Mouse (Mus musculus) spleen, adult 12 weeks (tissue): ENCODE measurements at regions not wholly inside any gene's neighbourhood (a gene's known extent, or its start where the extent isn't known, plus 50 kb on each side); places are given as distances from the start of the nearest gene placed in this dataset.

Source experiments
- DNase-seq: peaks from one replicate; pipeline ENCODE4 v3.0.0; 2022; ENCODE audit warnings: low spot score

DNA sequence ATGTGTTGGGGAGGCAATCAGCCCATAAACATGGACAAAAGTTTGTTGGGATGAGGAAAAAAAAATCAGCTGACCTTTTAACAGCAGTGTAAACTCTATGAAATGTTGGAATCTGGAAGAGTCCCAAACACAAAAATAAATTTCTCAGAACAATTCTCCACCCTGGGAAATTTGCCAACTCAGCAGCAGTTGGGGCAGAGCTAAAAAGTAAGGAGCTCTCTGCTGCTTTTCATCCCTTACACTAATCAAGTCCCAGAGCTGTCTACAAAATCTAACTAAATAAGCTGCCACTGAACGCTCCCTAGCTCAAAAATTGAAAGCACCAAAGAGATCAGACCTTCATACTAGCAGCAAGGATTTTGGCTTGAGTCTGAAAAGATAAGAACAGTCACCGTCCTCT lies 176.6 kb upstream of the Egflam start:
- no peak for DNase-seq

- no peak for DNase-seq
Measured at GRCm38 (mm10) chr15:7578439-7578838, 180.2 kb upstream of the Egflam start.

DNA sequence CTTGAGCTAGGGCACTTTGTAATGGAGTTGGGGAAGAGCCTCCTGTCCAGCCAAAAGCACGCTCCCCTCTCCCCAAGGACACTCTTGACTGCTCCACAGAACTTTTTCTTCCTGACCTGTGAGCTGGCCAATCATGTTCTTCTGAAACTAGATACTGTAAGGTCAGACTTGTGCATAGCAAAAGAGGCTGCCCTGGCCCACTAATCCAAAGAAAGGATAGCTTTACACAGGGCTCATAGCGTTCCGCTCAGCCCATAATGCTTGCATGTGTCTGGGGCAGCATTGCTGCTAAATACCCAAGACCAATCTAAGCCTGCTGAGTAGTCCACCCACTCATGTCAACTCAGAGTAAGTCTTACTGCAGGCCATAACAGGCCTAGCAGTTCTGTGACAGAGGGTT lies 189.0 kb upstream of the Egflam start:
- no peak for DNase-seq

GRCm38 (mm10) chr15:7591486-7591885 lies 193.3 kb upstream of the Egflam start:
- no peak for DNase-seq

DNA sequence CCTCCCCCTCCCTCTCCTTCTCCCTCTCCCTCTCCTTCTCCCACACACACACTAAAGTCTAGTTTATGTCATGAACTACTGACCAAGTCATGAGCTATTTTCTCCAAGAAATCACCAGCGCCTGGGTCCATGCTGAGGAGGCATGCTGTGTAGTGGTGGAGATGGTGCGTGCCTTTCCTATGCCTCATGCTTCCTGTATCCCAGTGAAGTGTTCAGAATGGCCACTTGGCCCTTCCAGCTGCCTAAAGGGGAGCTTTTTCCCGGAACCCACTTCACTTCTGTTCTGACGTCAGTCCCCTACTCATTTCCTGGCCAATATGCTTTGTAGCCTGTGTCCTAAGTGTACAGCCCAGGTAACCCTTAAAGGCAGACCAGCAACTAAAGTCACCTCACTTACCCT lies 199.1 kb upstream of the Egflam start:
- DNase-seq: no peak

DNA sequence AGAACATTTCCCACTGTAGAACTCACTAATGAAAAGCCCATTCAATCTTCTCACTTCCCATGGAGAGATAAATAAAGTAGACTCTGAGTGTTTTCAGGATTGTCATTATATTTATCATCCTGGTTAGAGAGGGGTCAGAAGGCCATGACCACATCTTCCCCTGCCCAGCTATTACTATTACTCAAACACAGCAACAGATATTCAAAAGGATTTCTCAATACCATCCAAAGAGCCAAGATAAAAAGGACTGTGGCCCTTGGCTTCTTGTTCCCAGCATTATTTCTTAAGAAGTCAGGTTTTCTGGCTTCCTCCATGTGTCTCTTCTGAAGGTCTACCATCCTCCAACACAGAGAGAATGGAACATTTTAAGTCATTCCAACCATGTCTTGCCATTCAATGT lies 199.6 kb upstream of the Egflam start:
- DNase-seq: no peak

- DNase-seq: no peak
Measured at GRCm38 (mm10) chr15:7601540-7601939, 203.3 kb upstream of the Egflam start.

- DNase-seq: no peak
Measured at GRCm38 (mm10) chr15:7604847-7605246, 205.8 kb upstream of the Gdnf start.

DNA sequence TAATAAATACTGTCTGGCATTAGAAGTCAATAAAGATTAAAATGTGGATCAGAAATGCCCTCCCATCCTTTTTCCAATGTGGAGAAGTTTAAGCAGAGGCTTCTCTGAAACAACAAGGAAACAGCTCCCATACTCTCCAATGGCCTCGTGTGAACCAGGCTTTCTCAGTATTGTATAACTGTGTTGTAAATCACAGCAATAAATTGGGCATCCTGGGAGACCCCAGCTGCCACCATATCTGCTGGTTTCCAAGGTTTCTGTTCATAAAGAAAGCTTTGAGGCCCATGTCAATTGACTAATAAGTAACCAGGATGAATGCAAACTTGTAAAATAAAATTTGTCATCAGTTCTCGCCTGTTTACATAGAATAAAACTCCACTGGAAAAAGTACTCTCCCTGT lies 192.7 kb upstream of the Gdnf start:
- no peak for DNase-seq

- no peak for DNase-seq
Measured at GRCm38 (mm10) chr15:7623026-7623425, 187.6 kb upstream of the Gdnf start.

DNA sequence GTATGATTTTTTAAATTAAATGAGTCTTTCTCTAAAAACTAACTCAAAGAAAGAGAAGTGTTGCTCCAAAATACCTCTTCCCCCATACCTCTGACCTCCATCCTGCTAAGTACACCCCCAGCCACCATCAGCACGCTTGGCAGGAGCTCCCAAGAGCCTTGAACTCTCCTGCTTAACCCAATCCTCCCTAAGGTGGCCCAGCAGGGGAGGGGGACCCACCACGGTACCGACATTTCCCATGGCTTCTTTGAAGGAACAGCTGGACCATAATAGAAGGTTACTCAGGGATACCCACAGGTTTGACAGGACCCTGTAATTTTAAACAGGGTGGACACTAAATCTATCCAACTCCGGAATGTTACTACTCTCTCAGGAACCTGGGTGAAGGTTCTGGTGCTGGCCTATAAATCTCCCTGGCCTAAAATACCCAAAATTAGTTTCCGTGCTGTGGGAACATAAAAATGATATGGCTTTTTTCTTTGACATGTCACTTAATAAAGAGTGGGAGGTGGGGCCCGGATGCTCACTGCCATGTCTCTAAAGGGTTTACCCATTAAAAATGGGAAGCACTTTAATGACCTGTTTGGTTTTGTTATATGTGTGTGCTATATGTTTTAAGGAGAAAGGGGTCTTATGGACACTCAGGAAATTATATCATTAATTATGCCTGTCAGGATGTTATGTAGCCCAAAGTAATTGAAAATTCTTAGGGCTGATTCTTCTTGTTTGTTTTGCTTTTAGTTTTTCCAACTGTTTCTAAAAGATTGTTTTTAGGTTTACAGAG lies 185.8 kb upstream of the Gdnf start:
- DNase-seq: no peak

- DNase-seq: no peak
Measured at GRCm38 (mm10) chr15:7629826-7630225, 180.8 kb upstream of the Gdnf start.

- DNase-seq: no peak
Measured at GRCm38 (mm10) chr15:7635234-7635633, 175.4 kb upstream of the Gdnf start.

- no peak for DNase-seq
Measured at GRCm38 (mm10) chr15:7639444-7639843, 171.2 kb upstream of the Gdnf start.

DNA sequence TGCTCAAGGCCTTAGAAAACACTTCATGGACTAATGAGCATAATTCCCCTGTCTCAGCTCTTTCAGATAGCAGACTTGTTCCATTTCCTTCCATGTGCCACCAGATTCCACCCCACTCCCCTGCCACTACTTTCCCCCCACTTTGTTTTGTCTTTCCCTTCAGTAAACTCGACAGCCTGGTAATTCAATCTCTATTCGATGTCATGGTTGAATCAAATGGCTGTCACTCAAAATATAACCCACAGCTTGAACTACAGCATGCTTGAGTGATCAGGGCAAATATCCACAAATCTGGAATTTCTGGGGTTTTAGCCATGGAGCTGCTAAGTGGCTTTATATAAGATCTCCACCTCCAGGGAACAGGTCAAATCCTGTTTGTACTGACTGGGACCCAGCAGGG lies 168.6 kb upstream of the Gdnf start:
- no peak for DNase-seq

- DNase-seq: no peak
Measured at GRCm38 (mm10) chr15:7650705-7651104, 159.9 kb upstream of the Gdnf start.

- no peak for DNase-seq
Measured at GRCm38 (mm10) chr15:7663888-7664287, 146.8 kb upstream of the Gdnf start.

GRCm38 (mm10) chr15:7669631-7670030 lies 141.0 kb upstream of the Gdnf start:
- no peak for DNase-seq

DNA sequence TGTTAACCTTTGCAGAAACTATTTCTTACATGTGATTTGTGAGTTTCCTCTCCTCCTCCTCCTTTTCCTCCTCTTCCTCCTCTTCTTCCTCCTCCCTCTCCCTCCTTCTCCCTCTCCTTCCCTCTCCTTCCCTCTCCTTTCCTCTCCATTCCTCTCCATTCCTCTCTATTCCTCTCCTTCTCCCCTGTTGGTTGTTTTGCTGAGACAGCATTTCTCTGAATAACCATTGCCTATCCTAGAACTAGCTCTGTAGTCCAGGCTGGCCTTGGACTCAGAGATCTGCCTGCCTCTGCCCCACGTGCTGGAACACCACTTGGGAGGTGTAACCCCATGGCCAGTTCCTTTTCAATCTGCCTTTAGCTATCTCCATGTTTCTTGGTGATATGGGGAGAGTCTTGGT lies 133.7 kb upstream of the Gdnf start:
- DNase-seq: no peak

- DNase-seq: no peak
Measured at GRCm38 (mm10) chr15:7678711-7679110, 131.9 kb upstream of the Gdnf start.

DNA sequence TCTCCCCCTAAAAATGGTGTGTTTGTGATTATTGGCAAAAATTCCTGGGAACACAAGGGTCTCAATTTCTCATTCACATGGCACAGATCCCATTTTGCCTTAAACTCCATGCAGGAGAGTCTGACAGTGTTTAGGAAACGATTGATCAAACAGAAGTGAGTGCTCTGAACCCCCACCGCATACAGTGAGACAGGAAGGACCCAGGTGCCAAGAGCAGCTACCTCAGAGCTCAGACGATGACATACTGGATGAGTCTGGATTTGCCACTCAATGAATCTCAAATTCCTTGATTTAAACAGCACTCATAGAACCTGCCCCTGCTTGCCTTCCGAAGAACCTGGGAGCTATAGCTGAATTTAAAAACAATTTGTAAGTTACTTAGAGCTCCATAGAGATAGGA lies 129.6 kb upstream of the Gdnf start:
- no peak for DNase-seq

DNA sequence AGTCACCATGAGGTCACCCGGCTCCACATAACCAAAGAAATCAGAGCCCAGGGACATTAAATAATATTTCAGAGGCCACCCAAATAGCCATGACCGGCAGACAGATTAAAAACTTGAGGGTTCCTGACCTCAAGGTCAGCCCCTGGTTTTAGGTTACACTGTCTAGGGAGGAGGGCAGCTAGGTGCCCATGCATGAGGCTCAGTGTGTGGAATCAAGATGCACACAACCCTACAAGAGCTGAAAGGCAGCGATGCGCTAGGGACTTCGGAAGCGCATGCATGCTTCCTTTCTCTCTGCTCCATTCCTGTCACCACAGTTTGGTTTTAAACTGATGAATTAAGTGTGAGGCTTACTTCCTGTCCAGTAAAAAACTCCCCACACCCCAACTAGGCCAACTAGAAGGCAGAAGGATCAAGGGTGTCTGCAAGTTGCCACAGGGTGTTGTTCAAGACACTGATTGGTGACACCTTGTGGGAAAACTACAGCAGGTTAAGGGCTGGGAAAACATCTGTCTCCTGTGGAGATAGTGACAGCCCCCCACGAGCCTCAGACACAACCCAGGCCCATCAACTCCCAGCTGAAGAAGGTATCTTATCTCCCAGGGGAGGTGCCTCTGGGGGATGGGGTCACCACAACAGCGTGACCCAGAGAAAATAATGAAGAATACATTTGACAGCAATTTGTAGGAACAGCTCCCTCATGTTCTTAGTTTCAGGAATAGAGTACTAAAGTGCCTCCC lies 127.2 kb upstream of the Gdnf start:
- no peak for DNase-seq

DNA sequence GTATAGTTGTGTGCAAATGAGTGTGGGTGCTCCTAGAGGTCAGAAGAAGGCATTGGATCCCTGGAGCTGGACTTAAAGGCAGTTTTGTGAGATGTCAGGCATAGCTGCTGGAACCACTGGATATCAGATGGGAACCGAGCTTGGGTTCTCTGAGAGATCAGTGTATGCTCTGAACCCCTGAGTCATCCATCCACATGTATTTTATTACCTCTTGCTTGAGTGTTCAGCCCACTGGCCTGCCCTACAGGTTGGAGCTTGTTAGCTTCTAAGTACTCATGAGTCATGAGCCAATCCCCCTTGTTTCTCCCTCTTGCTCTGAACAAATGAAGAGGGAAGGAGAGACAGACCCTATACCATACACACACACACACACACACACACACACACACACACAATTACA lies 119.4 kb upstream of the Gdnf start:
- DNase-seq: no peak

- no peak for DNase-seq
Measured at GRCm38 (mm10) chr15:7692096-7692495, 118.5 kb upstream of the Gdnf start.
